Mouse (Mus musculus): ENCODE results near the gene Ttc25. TPM values are rescaled to one million over a fixed set of nuclear protein-coding genes. Genes with fewer than 3 reads are reported as not detected.
"Not testable (repeated sequence)": the region's sequence is repeated elsewhere in the genome, so short reads cannot be mapped to it uniquely, and the experiment has no call there.

Ttc25 gene
- polyA plus RNA-seq, 1 experiment from 2014 or later = 0.45 TPM

- H3K9ac ChIP-seq (ENCODE audit: low read depth, low read length) = no peak overlapping the region
- H3K27ac ChIP-seq (ENCODE audit: low read length) = no peak overlapping the region
- H3K9me3 ChIP-seq (ENCODE audit: control insufficient read depth, low read length) = no peaks in the 10 kb centered on the region
- WGBS = 80% methylated on average over 3 of the region's 3 CpGs
- no peaks in the 10 kb centered on the region for H3K36me3 ChIP-seq (ENCODE audit: control insufficient read depth, insufficient read depth, low read length)
- H3K27me3 ChIP-seq (replicated peaks; ENCODE audit: control insufficient read depth, insufficient read depth, low read length) = no peaks in the 10 kb centered on the region
- no peak overlapping the region for H3K4me2 ChIP-seq (ENCODE audit: low read depth, low read length)
- H3K4me3 ChIP-seq (ENCODE audit: low read length) = no peak overlapping the region
- ATAC-seq = no peak
- H3K4me1 ChIP-seq (ENCODE audit: control insufficient read depth, insufficient read depth, low read length) = peaks cover 13% of the 10 kb centered on the region
Measured at GRCm38 (mm10) chr11:100613241-100613640, 67.8 kb downstream of the Ttc25 start.

GRCm38 (mm10) chr11:100616332-100616731 lies 70.9 kb downstream of the Ttc25 start:
- Histone ChIP-seq H3K27ac (ENCODE audit: low read length) (no peak overlapping the region), H3K9ac (ENCODE audit: low read depth, low read length) (no peak overlapping the region), H3K4me3 (ENCODE audit: low read length) (no peak overlapping the region), H3K36me3 (ENCODE audit: control insufficient read depth, insufficient read depth, low read length) (no peaks in the 10 kb centered on the region), H3K9me3 (ENCODE audit: control insufficient read depth, low read length) (no peaks in the 10 kb centered on the region), H3K27me3 (replicated peaks; ENCODE audit: control insufficient read depth, insufficient read depth, low read length) (no peaks in the 10 kb centered on the region), H3K4me1 (ENCODE audit: control insufficient read depth, insufficient read depth, low read length) (peaks cover 19% of the 10 kb centered on the region), H3K4me2 (ENCODE audit: low read depth, low read length) (no peak overlapping the region)
- ATAC-seq = no peak
- WGBS = 90% methylated on average over 5 of the region's 5 CpGs

- H3K36me3 ChIP-seq (ENCODE audit: control insufficient read depth, insufficient read depth, low read length); ATAC-seq; H3K27ac ChIP-seq (ENCODE audit: low read length); H3K4me3 ChIP-seq (ENCODE audit: low read length); H3K27me3 ChIP-seq (replicated peaks; ENCODE audit: control insufficient read depth, insufficient read depth, low read length); H3K4me2 ChIP-seq (ENCODE audit: low read depth, low read length); H3K9ac ChIP-seq (ENCODE audit: low read depth, low read length); H3K9me3 ChIP-seq (ENCODE audit: control insufficient read depth, low read length): not testable (repeated sequence)
- H3K4me1 ChIP-seq (ENCODE audit: control insufficient read depth, insufficient read depth, low read length) = peaks cover 16% of the 10 kb centered on the region
- WGBS = 89% methylated on average over 7 of the region's 7 CpGs
Measured at GRCm38 (mm10) chr11:100616836-100617235, 71.4 kb downstream of the Ttc25 start.

GRCm38 (mm10) chr11:100617480-100617879 lies 72.1 kb downstream of the Ttc25 start:
- Histone ChIP-seq H3K27ac (ENCODE audit: low read length) (no peak overlapping the region), H3K36me3 (ENCODE audit: control insufficient read depth, insufficient read depth, low read length) (no peaks in the 10 kb centered on the region), H3K27me3 (replicated peaks; ENCODE audit: control insufficient read depth, insufficient read depth, low read length) (no peaks in the 10 kb centered on the region), H3K4me3 (ENCODE audit: low read length) (peak overlapping the region; percentile 94; the same call in 1 of the 2 replicates), H3K9me3 (ENCODE audit: control insufficient read depth, low read length) (no peaks in the 10 kb centered on the region), H3K4me2 (ENCODE audit: low read depth, low read length) (peak overlapping the region; percentile 68; the same call in 1 of the 2 replicates), H3K9ac (ENCODE audit: low read depth, low read length) (no peak overlapping the region), H3K4me1 (ENCODE audit: control insufficient read depth, insufficient read depth, low read length) (peaks cover 16% of the 10 kb centered on the region)
- 71% methylated on average over 4 of the region's 4 CpGs for WGBS
- ATAC-seq = no peak

GRCm38 (mm10) chr11:100618761-100619484 lies 73.5 kb downstream of the Ttc25 start, which contains the start of gene Nkiras2:
Nkiras2 (plus strand) TSS chr11:100619244.
- no peaks in the 10 kb centered on the region for H3K36me3 ChIP-seq (ENCODE audit: control insufficient read depth, insufficient read depth, low read length)
- H3K4me2 ChIP-seq (ENCODE audit: low read depth, low read length) = peak within 1 kb of the TSS; percentile 85
- peaks cover 20% of the 10 kb centered on the region for H3K4me1 ChIP-seq (ENCODE audit: control insufficient read depth, insufficient read depth, low read length)
- H3K27me3 ChIP-seq (replicated peaks; ENCODE audit: control insufficient read depth, insufficient read depth, low read length) = no peaks in the 10 kb centered on the region
- no peaks in the 10 kb centered on the region for H3K9me3 ChIP-seq (ENCODE audit: control insufficient read depth, low read length)
- ATAC-seq = peak; percentile 64
- peak within 1 kb of the TSS; percentile 96 for H3K27ac ChIP-seq (ENCODE audit: low read length)
- under 1% methylated on average over 36 of the region's 36 CpGs for WGBS
- peak within 1 kb of the TSS; percentile 94 for H3K4me3 ChIP-seq (ENCODE audit: low read length)
- peak within 1 kb of the TSS; percentile 96 for H3K9ac ChIP-seq (ENCODE audit: low read depth, low read length)

GRCm38 (mm10) chr11:100619485-100619975 lies 74.1 kb downstream of the Ttc25 start:
- peak; percentile 94 for ATAC-seq

GRCm38 (mm10) chr11:100619982-100620381 lies 74.6 kb downstream of the Ttc25 start, which contains the start of gene Dnajc7:
Dnajc7 (minus strand) TSS chr11:100620168.
- peaks cover 27% of the 10 kb centered on the region for H3K4me1 ChIP-seq (ENCODE audit: control insufficient read depth, insufficient read depth, low read length)
- ATAC-seq = 0 out of 2 replicates have a peak, but pooled peaks have one; percentile 4
- 4% methylated on average over 11 of the region's 11 CpGs for WGBS

More at GRCm38 (mm10) chr11:100619485-100619975, 74.1 kb downstream of the Ttc25 start:
- Histone ChIP-seq H3K4me3 (ENCODE audit: low read length) (peak overlapping the region; percentile 94), H3K36me3 (ENCODE audit: control insufficient read depth, insufficient read depth, low read length) (0 out of 2 replicates have a peak, but pooled peaks cover 2% of the 10 kb centered on the region), H3K27ac (ENCODE audit: low read length) (peak overlapping the region; percentile 96), H3K9ac (ENCODE audit: low read depth, low read length) (peak overlapping the region; percentile 96), H3K4me1 (ENCODE audit: control insufficient read depth, insufficient read depth, low read length) (peaks cover 26% of the 10 kb centered on the region), H3K9me3 (ENCODE audit: control insufficient read depth, low read length) (no peaks in the 10 kb centered on the region), H3K4me2 (ENCODE audit: low read depth, low read length) (peak overlapping the region; percentile 85), H3K27me3 (replicated peaks; ENCODE audit: control insufficient read depth, insufficient read depth, low read length) (no peaks in the 10 kb centered on the region)
- under 1% methylated on average over 40 of the region's 40 CpGs for WGBS

More at GRCm38 (mm10) chr11:100619982-100620381, 74.6 kb downstream of the Ttc25 start, which contains the start of gene Dnajc7:
- H3K9me3 ChIP-seq (ENCODE audit: control insufficient read depth, low read length) = no peaks in the 10 kb centered on the region
- peak within 1 kb of the TSS; percentile 96 for H3K27ac ChIP-seq (ENCODE audit: low read length)
- H3K36me3 ChIP-seq (ENCODE audit: control insufficient read depth, insufficient read depth, low read length) = 0 out of 2 replicates have a peak, but pooled peaks cover 4% of the 10 kb centered on the region
- H3K4me2 ChIP-seq (ENCODE audit: low read depth, low read length) = peak within 1 kb of the TSS; percentile 85
- peak within 1 kb of the TSS; percentile 94 for H3K4me3 ChIP-seq (ENCODE audit: low read length)
- no peaks in the 10 kb centered on the region for H3K27me3 ChIP-seq (replicated peaks; ENCODE audit: control insufficient read depth, insufficient read depth, low read length)
- H3K9ac ChIP-seq (ENCODE audit: low read depth, low read length) = peak within 1 kb of the TSS; percentile 96

Other genes starting within 250 kb of the Ttc25 start
- 1,811 and 1,878 TPM in 2 replicates for gene Eif1, start 225.7 kb upstream of the Ttc25 start, polyA plus RNA-seq (2015; fragmentation: Nextera tagmentation; extraction: Ambion mirVana)
- 0.77 and 0.80 TPM in 2 replicates for gene Gast, start 211.2 kb upstream of the Ttc25 start, polyA plus RNA-seq (2015; fragmentation: Nextera tagmentation; extraction: Ambion mirVana)
- 12.6 and 13.5 TPM in 2 replicates for gene Hap1, start 189.5 kb upstream of the Ttc25 start, polyA plus RNA-seq (2015; fragmentation: Nextera tagmentation; extraction: Ambion mirVana)
- gene Jup, start 147.8 kb upstream of the Ttc25 start, polyA plus RNA-seq (2015; fragmentation: Nextera tagmentation; extraction: Ambion mirVana) = 165 and 179 TPM in 2 replicates
- 36.9 and 38.5 TPM in 2 replicates for gene P3h4, start 130.8 kb upstream of the Ttc25 start, polyA plus RNA-seq (2015; fragmentation: Nextera tagmentation; extraction: Ambion mirVana)
- 72.7 and 78.1 TPM in 2 replicates for gene Fkbp10, start 129.9 kb upstream of the Ttc25 start, polyA plus RNA-seq (2015; fragmentation: Nextera tagmentation; extraction: Ambion mirVana)
- gene Nt5c3b, start 103.8 kb upstream of the Ttc25 start, polyA plus RNA-seq (2015; fragmentation: Nextera tagmentation; extraction: Ambion mirVana) = 82.5 and 85.8 TPM in 2 replicates
- gene Klhl10, start 103.7 kb upstream of the Ttc25 start, polyA plus RNA-seq (2015; fragmentation: Nextera tagmentation; extraction: Ambion mirVana) = 0.37 and 0.39 TPM in 2 replicates
- gene Klhl11, start 72.9 kb upstream of the Ttc25 start, polyA plus RNA-seq (2015; fragmentation: Nextera tagmentation; extraction: Ambion mirVana) = 4.0 TPM in 2 replicates
- 131 and 132 TPM in 2 replicates for gene Acly, start 17.6 kb upstream of the Ttc25 start, polyA plus RNA-seq (2015; fragmentation: Nextera tagmentation; extraction: Ambion mirVana)
- 27.7 and 28.4 TPM in 2 replicates for gene Cnp, start 29.3 kb downstream of the Ttc25 start, polyA plus RNA-seq (2015; fragmentation: Nextera tagmentation; extraction: Ambion mirVana)
- gene Nkiras2, start 73.6 kb downstream of the Ttc25 start, polyA plus RNA-seq (2015; fragmentation: Nextera tagmentation; extraction: Ambion mirVana) = 80.8 and 83.6 TPM in 2 replicates
- 171 and 184 TPM in 2 replicates for gene Dnajc7, start 74.6 kb downstream of the Ttc25 start, polyA plus RNA-seq (2015; fragmentation: Nextera tagmentation; extraction: Ambion mirVana)
- 0.20 and 0.31 TPM in 2 replicates for gene Zfp385c, start 146.8 kb downstream of the Ttc25 start, polyA plus RNA-seq (2015; fragmentation: Nextera tagmentation; extraction: Ambion mirVana)
- 3.4 TPM in 2 replicates for gene Dhx58, start 158.7 kb downstream of the Ttc25 start, polyA plus RNA-seq (2015; fragmentation: Nextera tagmentation; extraction: Ambion mirVana)
- 38.7 and 40.7 TPM in 2 replicates for gene Kat2a, start 166.9 kb downstream of the Ttc25 start, polyA plus RNA-seq (2015; fragmentation: Nextera tagmentation; extraction: Ambion mirVana)
- 0.29 TPM in 1 of 2 replicates, not detected in the other for gene Hspb9, start 168.2 kb downstream of the Ttc25 start, polyA plus RNA-seq (2015; fragmentation: Nextera tagmentation; extraction: Ambion mirVana)
- 41.1 and 41.6 TPM in 2 replicates for gene Rab5c, start 192.6 kb downstream of the Ttc25 start, polyA plus RNA-seq (2015; fragmentation: Nextera tagmentation; extraction: Ambion mirVana)
- 0.12 and 0.15 TPM in 2 replicates for gene Kcnh4, start 214.3 kb downstream of the Ttc25 start, polyA plus RNA-seq (2015; fragmentation: Nextera tagmentation; extraction: Ambion mirVana)
- not detected in 2 replicates for gene Hcrt, start 217.3 kb downstream of the Ttc25 start, polyA plus RNA-seq (2015; fragmentation: Nextera tagmentation; extraction: Ambion mirVana)
- gene Ghdc, start 225.3 kb downstream of the Ttc25 start, polyA plus RNA-seq (2015; fragmentation: Nextera tagmentation; extraction: Ambion mirVana) = 6.5 and 6.7 TPM in 2 replicates

Measured in intestine, embryonic 16.5 days (tissue).